Mouse (Mus musculus): ENCODE results near the gene Narfl.
"Not testable (repeated sequence)": the region's sequence is repeated elsewhere in the genome, so short reads cannot be mapped to it uniquely, and the experiment has no call there.

The Narfl gene

GRCm38 (mm10) chr17:25773549-25774120, at the start of gene Narfl:
Gene Narfl, plus strand, starts transcription at chr17:25773776.
- Histone ChIP-seq H3K27me3 (ENCODE audit: control insufficient read depth, insufficient read depth, low read length, poor library complexity, severe bottlenecking) (no peaks in the 10 kb centered on the region; the same call in 1 of the 2 replicates), H3K36me3 (ENCODE audit: control insufficient read depth, insufficient read depth, low read length, poor library complexity, severe bottlenecking) (peaks cover 3% of the 10 kb centered on the region)
- peak; percentile 99 for DNase-seq (ENCODE audit: low read depth, low spot score)

GRCm38 (mm10) chr17:25723919-25724318, 49.7 kb upstream of the Narfl start:
- Histone ChIP-seq H3K27me3 (ENCODE audit: control insufficient read depth, insufficient read depth, low read length, poor library complexity, severe bottlenecking) (no peaks in the 10 kb centered on the region), H3K36me3 (ENCODE audit: control insufficient read depth, insufficient read depth, low read length, poor library complexity, severe bottlenecking) (no peaks in the 10 kb centered on the region)
- DNase-seq (ENCODE audit: low read depth, low spot score): no peak

- Histone ChIP-seq H3K36me3 (ENCODE audit: control insufficient read depth, insufficient read depth, low read length, poor library complexity, severe bottlenecking) (no peaks in the 10 kb centered on the region), H3K27me3 (ENCODE audit: control insufficient read depth, insufficient read depth, low read length, poor library complexity, severe bottlenecking) (no peaks in the 10 kb centered on the region)
- no peak for DNase-seq (ENCODE audit: low read depth, low spot score)
Observed at GRCm38 (mm10) chr17:25725264-25725663, 48.3 kb upstream of the Narfl start.

- no peaks in the 10 kb centered on the region for H3K27me3 ChIP-seq (ENCODE audit: control insufficient read depth, insufficient read depth, low read length, poor library complexity, severe bottlenecking)
- H3K36me3 ChIP-seq (ENCODE audit: control insufficient read depth, insufficient read depth, low read length, poor library complexity, severe bottlenecking): no peaks in the 10 kb centered on the region
- peak; percentile 99 for DNase-seq (ENCODE audit: low read depth, low spot score)
Observed at GRCm38 (mm10) chr17:25727265-25728008, 46.1 kb upstream of the Narfl start, which contains the start of the genes Chtf18 and Rpusd1. Gene Chtf18, minus strand, starts transcription at chr17:25727419. Gene Rpusd1, plus strand, starts transcription at chr17:25727670.

- no peak for DNase-seq (ENCODE audit: low read depth, low spot score)
- Histone ChIP-seq H3K36me3 (ENCODE audit: control insufficient read depth, insufficient read depth, low read length, poor library complexity, severe bottlenecking) (no peaks in the 10 kb centered on the region), H3K27me3 (ENCODE audit: control insufficient read depth, insufficient read depth, low read length, poor library complexity, severe bottlenecking) (no peaks in the 10 kb centered on the region)
Observed at GRCm38 (mm10) chr17:25728009-25728270, 45.6 kb upstream of the Narfl start.

GRCm38 (mm10) chr17:25732082-25732481, 41.5 kb upstream of the Narfl start:
- H3K36me3 ChIP-seq (ENCODE audit: control insufficient read depth, insufficient read depth, low read length, poor library complexity, severe bottlenecking): no peaks in the 10 kb centered on the region
- H3K27me3 ChIP-seq (ENCODE audit: control insufficient read depth, insufficient read depth, low read length, poor library complexity, severe bottlenecking): no peaks in the 10 kb centered on the region
- peak; percentile 90 for DNase-seq (ENCODE audit: low read depth, low spot score)

DNA sequence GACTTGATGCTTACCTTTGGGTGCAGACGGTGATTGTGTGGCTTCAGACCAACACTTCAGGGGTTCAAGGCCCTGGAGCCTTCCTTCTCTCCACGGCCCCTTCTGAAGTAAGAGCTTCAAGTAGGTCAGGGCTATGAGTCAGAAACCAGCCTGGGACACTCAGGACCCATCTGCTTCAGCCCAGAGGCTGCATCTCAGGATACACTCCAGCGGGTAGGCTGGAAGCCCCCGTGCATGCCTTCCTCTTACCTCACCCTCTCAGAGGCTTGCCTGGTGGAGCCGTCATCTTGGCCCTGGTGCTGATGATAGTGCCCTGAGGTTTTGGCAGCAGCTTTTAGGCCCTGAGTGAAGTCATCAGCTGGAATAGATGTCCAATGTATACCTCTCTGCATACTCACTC, 38.3 kb upstream of the Narfl start:
- no peaks in the 10 kb centered on the region for H3K36me3 ChIP-seq (ENCODE audit: control insufficient read depth, insufficient read depth, low read length, poor library complexity, severe bottlenecking)
- no peaks in the 10 kb centered on the region for H3K27me3 ChIP-seq (ENCODE audit: control insufficient read depth, insufficient read depth, low read length, poor library complexity, severe bottlenecking)
- DNase-seq (ENCODE audit: low read depth, low spot score): no peak

DNA sequence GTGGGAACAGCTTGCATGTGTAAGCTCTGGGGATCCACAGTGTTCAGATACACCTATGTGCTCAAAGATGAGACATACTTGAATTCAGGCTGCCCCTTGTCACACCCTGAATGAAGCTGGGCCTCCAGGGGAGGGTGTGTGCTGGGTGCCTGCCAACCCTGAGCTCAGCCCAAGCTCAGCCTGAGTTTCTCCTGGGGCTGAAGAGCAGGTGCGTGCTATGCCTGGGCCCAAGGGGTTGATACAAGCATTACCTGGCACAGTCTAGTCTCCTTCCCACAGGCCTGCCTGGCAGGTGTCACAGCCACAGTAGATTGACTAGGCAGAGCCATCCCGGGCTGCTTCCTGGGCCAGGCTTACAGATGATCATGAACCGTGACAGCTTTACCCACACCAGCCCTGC, 37.8 kb upstream of the Narfl start, which contains the start of gene Mslnl:
Gene Mslnl, plus strand, starts transcription at position 298 of the 400 bp plus-strand sequence.
- no peaks in the 10 kb centered on the region for H3K27me3 ChIP-seq (ENCODE audit: control insufficient read depth, insufficient read depth, low read length, poor library complexity, severe bottlenecking)
- no peaks in the 10 kb centered on the region for H3K36me3 ChIP-seq (ENCODE audit: control insufficient read depth, insufficient read depth, low read length, poor library complexity, severe bottlenecking)
- DNase-seq (ENCODE audit: low read depth, low spot score): no peak

DNA sequence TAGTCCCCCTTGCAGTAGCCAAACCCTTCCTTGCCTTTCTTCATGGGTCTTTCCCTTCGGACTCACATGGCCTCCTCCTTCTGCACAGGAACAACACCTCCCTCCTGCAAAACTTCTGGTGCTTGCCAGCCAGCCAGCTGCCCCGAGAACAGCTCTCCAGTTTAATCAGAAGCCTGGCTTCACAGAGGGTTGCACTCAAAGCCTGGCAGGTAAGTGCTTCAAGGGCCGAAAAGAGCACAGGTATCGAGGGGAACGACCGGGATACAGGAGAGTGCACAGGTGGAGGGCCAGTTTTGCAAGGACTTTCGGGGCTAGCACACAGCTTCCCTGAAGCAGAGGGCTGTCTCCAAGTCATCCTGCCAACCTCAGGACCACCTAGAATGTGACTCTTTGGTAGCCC, 34.7 kb upstream of the Narfl start:
- Histone ChIP-seq H3K36me3 (ENCODE audit: control insufficient read depth, insufficient read depth, low read length, poor library complexity, severe bottlenecking) (no peaks in the 10 kb centered on the region), H3K27me3 (ENCODE audit: control insufficient read depth, insufficient read depth, low read length, poor library complexity, severe bottlenecking) (no peaks in the 10 kb centered on the region)
- DNase-seq (ENCODE audit: low read depth, low spot score): no peak

DNA sequence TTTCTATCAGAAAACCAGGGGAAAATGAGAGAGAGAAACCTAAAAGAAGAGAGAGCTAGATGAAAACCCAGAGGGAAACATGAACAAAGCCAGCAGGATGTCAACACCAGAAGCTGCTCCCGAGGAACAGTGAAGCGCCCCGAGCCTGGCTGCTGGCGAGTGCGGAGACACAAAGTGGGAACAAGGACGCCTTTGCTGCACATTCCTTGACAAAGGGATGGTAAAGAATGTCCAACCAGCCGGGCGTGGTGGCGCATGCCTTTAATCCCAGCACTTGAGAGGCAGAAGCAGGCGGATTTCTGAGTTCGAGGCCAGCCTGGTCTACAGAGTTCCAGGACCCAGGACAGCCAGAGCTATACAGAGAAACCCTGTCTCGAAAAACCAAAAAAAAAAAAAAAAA, 32.1 kb upstream of the Narfl start:
- DNase-seq (ENCODE audit: low read depth, low spot score); H3K36me3 ChIP-seq (ENCODE audit: control insufficient read depth, insufficient read depth, low read length, poor library complexity, severe bottlenecking); H3K27me3 ChIP-seq (ENCODE audit: control insufficient read depth, insufficient read depth, low read length, poor library complexity, severe bottlenecking): not testable (repeated sequence)

GRCm38 (mm10) chr17:25743831-25744230, 29.7 kb upstream of the Narfl start:
- no peaks in the 10 kb centered on the region for H3K27me3 ChIP-seq (ENCODE audit: control insufficient read depth, insufficient read depth, low read length, poor library complexity, severe bottlenecking)
- DNase-seq (ENCODE audit: low read depth, low spot score): no peak
- no peaks in the 10 kb centered on the region for H3K36me3 ChIP-seq (ENCODE audit: control insufficient read depth, insufficient read depth, low read length, poor library complexity, severe bottlenecking)

DNA sequence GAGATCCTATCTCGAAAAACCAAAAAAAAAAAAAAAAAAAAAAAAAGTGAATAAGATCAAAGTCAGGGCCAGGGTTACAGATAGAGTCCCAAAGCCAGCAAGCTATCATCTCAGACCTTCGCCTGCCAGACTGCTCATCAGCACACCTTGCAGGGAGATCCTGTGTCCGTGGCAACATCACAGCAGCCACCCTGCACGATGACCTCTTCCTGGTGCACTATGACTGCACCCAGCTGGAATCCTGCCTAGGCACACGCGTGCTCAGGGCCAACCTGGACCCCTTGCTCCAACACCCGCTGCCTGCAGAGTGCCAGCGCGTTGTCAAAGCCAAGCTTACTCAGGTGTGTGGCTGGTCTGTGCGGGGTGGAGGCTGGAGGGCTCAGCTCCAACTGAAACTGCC, 29.3 kb upstream of the Narfl start:
- no peaks in the 10 kb centered on the region for H3K36me3 ChIP-seq (ENCODE audit: control insufficient read depth, insufficient read depth, low read length, poor library complexity, severe bottlenecking)
- H3K27me3 ChIP-seq (ENCODE audit: control insufficient read depth, insufficient read depth, low read length, poor library complexity, severe bottlenecking): no peaks in the 10 kb centered on the region
- no peak for DNase-seq (ENCODE audit: low read depth, low spot score)

DNA sequence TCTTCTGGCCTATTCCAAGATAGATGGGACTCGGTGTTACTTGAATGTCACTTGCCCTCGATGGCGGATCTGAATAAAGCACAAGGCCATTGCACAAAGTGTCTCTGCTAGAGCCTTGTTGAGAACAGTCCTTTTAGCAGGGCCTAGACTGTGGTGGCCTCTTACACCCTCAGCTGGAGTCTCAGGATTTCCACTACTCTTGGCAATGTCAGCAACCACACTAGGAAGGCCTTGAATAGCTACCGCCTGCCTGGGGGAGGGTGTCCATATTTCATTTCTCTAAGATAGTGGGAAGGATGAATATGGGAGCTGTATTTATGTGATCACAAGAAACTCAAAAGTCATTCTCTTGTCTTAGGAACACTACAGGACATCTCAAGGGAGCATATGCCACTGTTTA, 25.3 kb upstream of the Narfl start:
- Histone ChIP-seq H3K36me3 (ENCODE audit: control insufficient read depth, insufficient read depth, low read length, poor library complexity, severe bottlenecking) (no peaks in the 10 kb centered on the region), H3K27me3 (ENCODE audit: control insufficient read depth, insufficient read depth, low read length, poor library complexity, severe bottlenecking) (no peaks in the 10 kb centered on the region)
- no peak for DNase-seq (ENCODE audit: low read depth, low spot score)

- no peak for DNase-seq (ENCODE audit: low read depth, low spot score)
- no peaks in the 10 kb centered on the region for H3K36me3 ChIP-seq (ENCODE audit: control insufficient read depth, insufficient read depth, low read length, poor library complexity, severe bottlenecking)
- H3K27me3 ChIP-seq (ENCODE audit: control insufficient read depth, insufficient read depth, low read length, poor library complexity, severe bottlenecking): no peaks in the 10 kb centered on the region
Observed at GRCm38 (mm10) chr17:25749314-25749713, 24.3 kb upstream of the Narfl start.

DNA sequence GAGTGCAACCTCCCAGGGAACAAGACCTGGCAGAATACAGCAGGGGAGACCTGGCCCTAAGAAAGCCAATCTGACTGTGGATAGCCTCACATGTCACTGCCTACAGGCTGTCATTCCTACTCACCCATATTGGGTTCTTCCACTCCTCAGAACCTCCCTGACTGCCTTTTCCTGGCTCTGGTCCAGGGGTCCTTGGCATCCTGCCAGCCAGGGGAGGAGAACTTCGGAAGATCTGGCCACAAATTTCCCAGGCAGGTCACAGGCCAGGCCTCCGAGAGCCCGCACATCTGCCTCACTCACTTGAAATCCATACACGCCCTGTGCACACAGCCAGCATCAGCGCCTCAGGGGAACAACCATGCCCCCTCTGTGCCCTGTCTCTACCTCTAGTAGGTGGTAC, 22.1 kb upstream of the Narfl start:
- Histone ChIP-seq H3K27me3 (ENCODE audit: control insufficient read depth, insufficient read depth, low read length, poor library complexity, severe bottlenecking) (no peaks in the 10 kb centered on the region), H3K36me3 (ENCODE audit: control insufficient read depth, insufficient read depth, low read length, poor library complexity, severe bottlenecking) (no peaks in the 10 kb centered on the region)
- DNase-seq (ENCODE audit: low read depth, low spot score): no peak

DNA sequence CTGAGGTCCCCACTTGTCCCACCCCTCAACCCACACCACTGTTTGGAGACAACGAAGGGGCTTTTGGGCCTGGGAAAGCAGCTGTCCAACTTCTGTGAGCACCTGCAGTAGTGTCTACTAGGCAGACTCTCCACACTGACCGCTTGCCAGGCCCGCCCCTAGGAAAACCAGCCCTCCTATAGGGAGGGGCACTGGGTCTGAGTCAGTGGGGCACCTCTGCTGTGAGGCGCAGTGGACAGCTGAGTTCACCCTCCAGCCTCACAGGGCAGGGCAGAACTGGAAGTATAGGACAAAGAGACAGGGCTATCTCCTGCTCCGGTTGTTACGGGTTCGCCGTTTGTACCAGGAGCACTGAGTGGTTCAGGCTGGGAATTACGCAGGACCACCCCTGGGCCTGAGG, 19.3 kb upstream of the Narfl start, which contains the start of gene Msln:
Gene Msln, minus strand, starts transcription at position 138 of the 400 bp plus-strand sequence.
- no peaks in the 10 kb centered on the region for H3K27me3 ChIP-seq (ENCODE audit: control insufficient read depth, insufficient read depth, low read length, poor library complexity, severe bottlenecking)
- DNase-seq (ENCODE audit: low read depth, low spot score): no peak
- no peaks in the 10 kb centered on the region for H3K36me3 ChIP-seq (ENCODE audit: control insufficient read depth, insufficient read depth, low read length, poor library complexity, severe bottlenecking)
